Mouse (Mus musculus): ENCODE results near the gene Rrbp1.

DNA sequence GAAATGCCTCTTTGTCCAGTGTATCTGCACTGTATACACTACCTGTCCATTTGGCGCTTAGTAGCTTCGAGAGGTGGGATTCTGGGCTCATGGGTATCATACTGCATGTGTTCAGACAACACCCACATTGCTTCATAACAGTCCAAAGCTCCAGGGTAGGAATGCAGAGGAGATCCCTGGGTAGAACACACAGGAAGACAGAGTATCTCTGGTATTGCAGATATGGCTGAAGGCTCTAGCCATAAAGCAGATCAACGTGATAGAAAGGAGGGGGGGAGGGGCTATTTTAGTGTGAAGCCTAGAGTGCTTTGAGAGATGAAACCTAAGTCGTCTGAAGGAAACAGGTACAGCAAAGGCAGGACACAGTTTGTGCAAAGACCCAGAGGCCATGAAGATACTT, 15.4 kb upstream of the Rrbp1 start:
- TF ChIP-seq TAL1 (conservative IDR thresholded peaks at IDR 0.05; ENCODE audit: low read depth, low read length) (no peak), CTCF (IDR thresholded peaks at IDR 0.05; ENCODE audit: low read depth, low read length) (no peak), POLR2AphosphoS5 (IDR thresholded peaks at IDR 0.05; ENCODE audit: insufficient replicate concordance, low read depth, low read length) (no peak), GATA2 (IDR thresholded peaks at IDR 0.05; ENCODE audit: borderline replicate concordance, low read depth, low read length) (no peak), GATA1 (IDR thresholded peaks at IDR 0.05; ENCODE audit: borderline replicate concordance, low read length) (no peak)
